Mouse (Mus musculus): Measurements from ENCODE around the gene Spred2.
"Not testable (repeated sequence)": the region's sequence is repeated elsewhere in the genome, so short reads cannot be mapped to it uniquely, and the experiment has no call there.

The Spred2 gene

DNA sequence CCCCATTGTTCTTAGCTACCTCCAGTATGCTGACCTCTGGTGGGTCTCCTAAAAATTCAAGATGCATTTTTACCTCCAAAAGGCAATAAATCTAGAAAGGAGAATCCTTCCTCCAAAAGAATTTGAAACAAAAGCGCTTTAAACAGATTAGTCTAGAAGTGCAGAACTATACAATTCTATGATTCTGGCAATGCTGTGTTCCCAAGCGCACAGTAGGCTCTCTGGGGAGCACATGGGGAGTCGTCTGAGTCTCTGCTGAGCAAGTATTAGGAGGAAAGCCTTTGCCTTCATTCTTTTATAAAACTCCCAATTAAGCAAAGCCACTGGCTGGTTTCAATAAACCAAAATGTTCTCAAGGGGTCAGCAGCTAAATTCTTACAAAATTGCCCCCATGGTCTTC lies 129.8 kb downstream of the Spred2 start:
- DNase-seq (ENCODE audit: low read depth, low spot score): no peak

DNA sequence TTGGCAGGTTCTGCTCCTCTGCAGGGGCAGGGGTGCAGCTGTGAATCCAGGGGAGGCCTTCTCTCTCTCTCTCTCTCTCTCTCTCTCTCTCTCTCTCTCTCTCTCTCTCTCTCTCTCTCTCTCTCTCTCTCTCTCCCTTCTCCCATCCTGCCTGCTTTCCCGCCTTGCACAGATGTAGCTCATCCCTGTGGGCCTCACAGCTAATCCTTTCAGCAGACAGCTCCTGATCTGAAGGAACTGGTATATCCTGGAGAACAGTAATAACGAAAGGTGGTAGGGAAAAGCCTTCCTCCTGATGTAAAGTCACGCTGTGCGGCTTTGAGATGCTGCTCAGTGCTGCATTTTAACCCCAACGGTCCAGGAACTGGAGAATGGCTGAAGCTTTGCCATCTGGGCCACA lies 130.4 kb downstream of the Spred2 start:
- no peak for DNase-seq (ENCODE audit: low read depth, low spot score)

DNA sequence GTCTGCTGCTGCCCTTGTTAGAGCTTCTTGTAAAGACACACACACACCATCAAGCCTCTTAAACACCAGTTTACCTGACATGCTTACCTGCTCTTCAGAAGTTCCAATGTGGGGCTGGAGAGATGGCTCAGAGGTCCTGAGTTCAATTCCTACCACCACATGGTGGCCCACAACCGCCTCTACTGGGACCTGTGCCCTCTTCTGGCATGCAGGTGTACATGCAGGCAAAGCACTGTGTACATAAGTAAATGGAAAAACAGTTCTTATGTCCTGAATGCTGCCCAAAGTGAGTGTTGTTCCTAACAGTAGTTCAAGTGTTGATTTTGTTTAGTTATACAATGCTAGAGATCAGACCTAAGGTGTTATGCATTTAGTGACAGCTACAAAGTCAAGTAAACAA lies 132.0 kb downstream of the Spred2 start:
- no peak for DNase-seq (ENCODE audit: low read depth, low spot score)

DNA sequence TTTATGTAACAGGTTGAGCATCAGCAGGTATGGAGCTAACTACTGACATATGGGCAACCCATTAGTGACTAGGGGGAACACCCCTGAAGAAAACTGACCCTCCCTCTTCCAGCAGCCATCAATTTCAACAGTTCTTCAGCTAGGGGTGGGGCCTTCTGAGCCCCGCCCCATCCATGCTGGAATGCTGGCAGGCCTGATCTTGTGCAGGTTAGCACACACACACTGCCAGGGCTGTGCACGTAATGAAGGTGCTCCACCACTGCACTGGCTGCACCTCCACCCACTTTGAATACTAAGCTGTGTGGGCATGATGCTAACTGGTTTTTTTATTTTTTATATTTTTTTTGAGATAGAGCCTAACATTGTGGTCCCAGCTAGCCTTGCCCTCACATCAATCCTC lies 133.3 kb downstream of the Spred2 start:
- DNase-seq (ENCODE audit: low read depth, low spot score): no peak

DNA sequence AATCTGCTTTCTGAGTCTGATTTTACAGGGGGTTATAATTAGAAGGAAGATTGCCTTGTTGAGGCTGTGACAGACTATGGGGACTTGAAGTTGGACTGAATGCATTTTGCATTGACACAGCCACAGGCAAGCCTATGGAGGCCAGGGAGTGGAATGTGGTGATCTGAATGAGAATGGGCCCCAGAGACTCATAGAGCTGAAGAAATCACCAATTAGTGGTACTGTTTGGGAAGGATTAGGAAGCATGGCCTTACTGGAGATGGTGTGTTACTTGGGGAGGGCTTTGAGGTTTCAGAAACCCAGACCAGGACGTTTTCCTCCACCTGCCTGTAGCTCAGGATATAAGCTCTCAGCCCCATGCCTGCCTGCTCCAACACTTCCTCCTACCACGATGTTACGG lies 135.6 kb downstream of the Spred2 start:
- DNase-seq (ENCODE audit: low read depth, low spot score): no peak

DNA sequence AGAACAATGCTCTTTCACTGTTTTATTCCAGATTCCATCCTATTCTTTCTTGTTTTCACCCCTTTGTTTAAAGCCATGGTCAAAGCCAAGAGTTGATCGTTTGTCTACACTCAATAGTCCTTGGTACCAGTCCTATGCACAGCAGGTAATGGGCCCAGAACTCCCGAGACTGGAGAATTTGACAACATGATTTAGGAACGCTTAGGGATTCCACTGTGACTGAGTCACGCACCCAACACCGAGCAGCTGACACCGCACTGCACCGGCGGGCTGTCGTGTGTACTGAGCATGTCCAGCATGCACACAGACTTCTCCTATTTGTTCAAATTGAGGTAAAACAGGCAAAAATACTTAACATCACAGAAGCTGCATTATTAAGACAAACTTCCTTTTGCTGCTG lies 138.6 kb downstream of the Spred2 start:
- DNase-seq (ENCODE audit: low read depth, low spot score): not testable (repeated sequence)

DNA sequence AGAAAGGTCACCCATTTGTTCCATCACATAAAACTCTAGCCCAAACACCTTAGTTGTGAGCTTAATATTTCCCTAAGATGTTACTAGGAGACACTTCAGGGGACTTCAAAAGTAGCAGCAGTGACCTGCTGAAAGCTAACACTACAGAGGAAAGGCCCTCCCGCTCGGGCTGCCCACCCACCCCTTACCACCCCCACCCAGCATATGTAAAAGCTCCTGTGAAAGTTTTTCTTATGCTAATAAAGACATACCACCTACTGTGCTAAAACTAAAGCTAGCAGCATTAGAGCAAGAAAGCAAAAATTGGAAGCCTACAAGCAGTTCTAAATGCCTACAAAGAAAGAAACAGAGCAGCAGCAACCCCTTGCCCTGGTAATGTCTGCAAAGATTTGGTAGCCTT lies 139.9 kb downstream of the Spred2 start:
- not testable (repeated sequence) for DNase-seq (ENCODE audit: low read depth, low spot score)

DNA sequence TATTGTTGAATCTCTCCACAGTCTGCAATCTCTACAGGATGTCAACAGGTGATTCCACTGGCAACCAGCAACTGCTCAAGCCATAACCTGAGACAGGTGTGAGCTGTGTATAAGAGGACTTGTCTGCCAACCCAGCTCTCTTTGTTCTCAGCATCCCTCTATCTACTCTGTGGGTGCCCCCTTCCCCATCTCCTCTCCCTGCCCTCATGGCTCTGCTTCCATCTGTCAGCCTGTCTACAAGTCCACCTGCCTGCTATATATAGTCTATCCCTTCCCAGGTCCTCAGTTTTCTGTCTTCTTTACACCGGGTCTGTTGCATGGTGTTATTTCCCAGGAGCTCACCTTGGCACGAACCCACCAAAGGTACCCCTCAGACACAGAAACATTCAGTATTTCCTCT lies 140.8 kb downstream of the Spred2 start:
- DNase-seq (ENCODE audit: low read depth, low spot score): no peak

DNA sequence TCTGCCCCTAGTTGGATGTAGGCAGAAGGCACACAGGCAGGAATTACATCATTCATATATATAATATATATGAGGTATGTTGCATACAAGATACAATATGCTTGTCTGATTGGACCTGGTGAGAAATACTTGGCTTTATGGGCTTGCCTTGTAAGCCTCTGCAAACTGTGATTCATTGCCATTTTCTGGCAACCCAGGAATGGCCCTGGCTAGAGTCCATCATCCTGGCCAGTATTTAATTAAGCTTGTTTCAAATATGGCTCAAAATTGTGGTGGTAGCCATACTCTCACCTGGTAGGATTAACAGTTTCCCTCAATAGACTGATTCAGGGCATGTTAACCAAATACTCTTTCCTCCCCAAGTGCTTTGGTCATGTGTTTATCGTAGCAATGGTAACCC lies 141.9 kb downstream of the Spred2 start:
- no peak for DNase-seq (ENCODE audit: low read depth, low spot score)

DNA sequence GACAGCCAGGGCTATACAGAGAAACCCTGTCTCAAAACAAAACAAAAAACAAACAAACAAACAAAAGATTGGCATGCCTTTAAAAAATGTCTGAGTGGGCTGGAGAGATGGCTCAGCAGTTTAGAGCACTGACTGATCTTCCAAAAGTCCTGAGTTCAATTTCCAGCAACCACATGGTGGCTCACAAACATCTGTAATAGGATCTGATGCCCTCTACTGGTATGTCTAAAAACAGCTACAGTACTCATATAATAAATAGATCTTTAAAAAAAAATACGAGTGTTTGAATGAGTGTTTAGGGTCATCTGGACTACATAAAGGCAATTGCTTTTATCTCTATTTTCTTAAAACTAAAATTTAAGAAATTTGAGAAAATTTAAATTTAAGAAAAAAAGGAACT lies 143.3 kb downstream of the Spred2 start:
- DNase-seq (ENCODE audit: low read depth, low spot score): no peak

DNA sequence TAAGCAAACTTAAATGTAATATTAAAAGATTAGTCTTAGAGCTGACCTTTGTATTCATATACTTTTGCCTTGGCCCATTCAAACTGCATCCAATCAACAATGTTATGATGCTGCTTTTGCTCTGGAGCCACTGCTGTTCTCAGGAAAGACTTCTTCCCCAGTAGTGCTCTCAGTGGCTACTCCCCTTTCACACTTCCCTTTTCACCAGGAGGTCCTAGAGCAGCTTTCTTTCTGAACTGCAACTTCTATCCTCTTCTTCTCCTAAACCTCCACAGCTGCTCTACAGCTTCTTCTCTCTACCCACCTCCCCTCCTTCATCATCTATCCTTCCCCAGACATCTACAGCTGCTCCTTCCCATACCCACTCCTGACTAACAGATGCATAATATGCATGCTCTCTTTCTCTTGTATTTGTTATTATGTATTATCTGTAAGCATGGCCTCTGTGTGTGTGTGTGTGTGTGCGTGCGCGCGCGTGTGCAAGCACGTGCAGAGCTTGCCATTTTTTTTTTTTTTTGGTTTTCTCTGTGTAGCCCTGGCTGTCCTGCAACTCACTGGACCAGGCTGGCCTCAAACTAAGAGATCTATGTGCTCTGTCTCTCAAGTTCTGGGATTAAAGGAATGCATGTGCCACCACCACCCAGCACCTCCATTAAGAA lies 144.3 kb downstream of the Spred2 start:
- DNase-seq (ENCODE audit: low read depth, low spot score): no peak

DNA sequence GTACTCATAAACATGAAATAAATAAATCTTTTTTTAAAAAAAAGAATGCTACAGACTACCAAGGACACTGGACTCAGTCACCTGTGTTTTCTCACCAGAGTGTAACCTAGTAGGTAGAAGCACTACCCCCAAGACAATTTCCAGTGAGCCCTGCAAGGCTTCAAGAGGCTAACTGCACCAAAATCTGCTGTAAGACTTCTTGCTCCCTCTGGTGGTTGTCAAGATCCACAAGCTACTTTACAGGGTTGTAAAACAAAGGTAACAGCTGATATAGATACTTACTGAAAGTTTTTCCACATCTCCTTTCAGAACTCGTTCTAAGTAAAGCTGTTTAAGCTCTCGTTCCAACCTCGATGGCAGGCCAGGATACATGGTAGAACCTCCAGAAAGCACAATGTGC lies 148.0 kb downstream of the Spred2 start:
- DNase-seq (ENCODE audit: low read depth, low spot score): peak; percentile 33

DNA sequence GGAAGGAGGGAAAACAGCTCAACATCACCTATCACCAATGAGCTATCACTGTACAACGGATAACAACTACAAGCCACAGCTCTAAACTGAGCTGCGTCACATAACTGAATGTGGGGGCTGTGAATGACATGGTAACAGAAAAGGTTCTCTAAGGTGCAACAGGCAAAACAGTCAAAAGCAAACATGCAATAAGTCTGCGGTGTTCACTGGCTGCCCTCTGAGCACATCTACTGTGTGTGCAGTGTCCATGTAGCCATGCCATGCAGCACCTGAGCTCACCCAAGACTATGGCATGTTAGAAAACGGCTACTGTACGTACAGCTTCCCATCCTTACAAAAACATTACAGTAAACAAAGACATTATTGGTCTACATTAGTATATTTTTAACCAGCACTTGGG lies 148.7 kb downstream of the Spred2 start:
- DNase-seq (ENCODE audit: low read depth, low spot score): no peak
